Mouse (Mus musculus) brain, embryonic 14.5 days (tissue): Measurements from ENCODE around the gene Nufip1.

Experiments used
- CTCF ChIP-seq: fragments of 200-500 bp; IDR thresholded peaks from 2 replicates; pipeline ENCODE4 v1.5.1; 2012; ENCODE audit warnings: inconsistent platforms, mild to moderate bottlenecking, moderate library complexity, borderline replicate concordance; ENCODE audit not compliant: insufficient read depth, insufficient read length; ENCODE audit errors: extremely low read depth
- POLR2A ChIP-seq: fragments of 200-500 bp; IDR thresholded peaks from 2 replicates; pipeline ENCODE4 v1.6.1; 2012; ENCODE audit warnings: mild to moderate bottlenecking, inconsistent platforms, borderline replicate concordance; ENCODE audit not compliant: poor library complexity, insufficient read depth, insufficient read length, severe bottlenecking; ENCODE audit errors: extremely low read depth

- TF ChIP-seq POLR2A (no peak), CTCF (no peak)
Observed at GRCm38 (mm10) chr14:76081451-76081850, 29.2 kb upstream of the Nufip1 start.
